Mouse (Mus musculus) CH12.LX (cell line): ENCODE data around the gene Macf1. TPM values are rescaled to one million over a fixed set of nuclear protein-coding genes. Genes with fewer than 3 reads are reported as not detected.

Experiments
- DNase-seq: peaks from one replicate; pipeline ENCODE4 v3.0.0-alpha.2; 2013; ENCODE audit errors: extremely low read depth
- H3K27ac ChIP-seq: 2 replicates; pipeline ENCODE4 v1.5.1; 2012; ENCODE audit warnings: low read depth, mild to moderate bottlenecking, control low read depth, moderate library complexity; ENCODE audit not compliant: insufficient read depth
- H3K27me3 ChIP-seq: replicated peaks from 2 replicates; pipeline ENCODE3; 2012; ENCODE audit warnings: inconsistent platforms
- H3K36me3 ChIP-seq, 2 experiments: replicated peaks in 1 of 2; 2 replicates each; pipeline versions ENCODE3 to v1.6.1; 2012; ENCODE audit warnings: inconsistent platforms in 1 of 2, low read length in 1 of 2, mild to moderate bottlenecking in 1 of 2, mixed read lengths in 1 of 2, moderate library complexity in 1 of 2; ENCODE audit not compliant: control insufficient read depth in 1 of 2, insufficient read depth in 1 of 2
- H3K4me1 ChIP-seq, 2 experiments: 2 replicates each; pipeline ENCODE4 v1.6.1; 2012; ENCODE audit warnings: inconsistent platforms in 1 of 2, moderate library complexity in 1 of 2; ENCODE audit not compliant: insufficient read depth in 2 of 2, control insufficient read depth in 1 of 2
- H3K4me2 ChIP-seq: 2 replicates; pipeline ENCODE4 v1.6.1; 2012; ENCODE audit warnings: low read depth, mild to moderate bottlenecking, control low read depth; ENCODE audit not compliant: poor library complexity, insufficient read depth, severe bottlenecking
- H3K4me3 ChIP-seq, 3 experiments: fragments of 150-350 bp in 1 of 3; sonication (generic) in 1 of 3; replicated peaks in 1 of 3; 2 replicates each; pipeline versions ENCODE3 to v1.5.1; 2011 to 2012; ENCODE audit warnings: low read depth in 2 of 3, low read length in 2 of 3, mild to moderate bottlenecking in 2 of 3, moderate library complexity in 2 of 3, control low read depth in 1 of 3, improper control_type of control experiment in 1 of 3, inconsistent platforms in 1 of 3, mixed read lengths in 1 of 3; ENCODE audit not compliant: poor library complexity in 1 of 3
- H3K79me2 ChIP-seq: replicated peaks from 2 replicates; pipeline ENCODE4 v1.6.1; 2012; ENCODE audit warnings: mild to moderate bottlenecking, moderate library complexity; ENCODE audit not compliant: control insufficient read depth, poor library complexity, insufficient read depth, severe bottlenecking; ENCODE audit errors: extremely low read depth
- H3K9ac ChIP-seq: 2 replicates; pipeline ENCODE4 v1.6.1; 2012; ENCODE audit warnings: low read depth, mild to moderate bottlenecking, control low read depth, moderate library complexity; ENCODE audit not compliant: insufficient read depth
- H3K9me3 ChIP-seq: replicated peaks from 2 replicates; pipeline ENCODE3; 2012; ENCODE audit warnings: low read length, inconsistent platforms, mixed read lengths
- CHD1 ChIP-seq: IDR thresholded peaks from 2 replicates; pipeline ENCODE4 v1.6.1; 2012; ENCODE audit warnings: low read depth, low read length, improper control_type of control experiment, inconsistent platforms
- CHD2 ChIP-seq: IDR thresholded peaks from 2 replicates; pipeline ENCODE4 v1.6.1; 2011; ENCODE audit warnings: low read length, improper control_type of control experiment
- CTCF ChIP-seq, 2 experiments: IDR thresholded peaks in 1 of 2; conservative IDR thresholded peaks in 1 of 2; 2 replicates each; pipeline ENCODE4 v1.5.1; 2011 to 2012; ENCODE audit warnings: low read depth in 2 of 2, low read length in 2 of 2, improper control_type of control experiment in 1 of 2, inconsistent platforms in 1 of 2, mild to moderate bottlenecking in 1 of 2, moderate library complexity in 1 of 2
- ELF1 ChIP-seq: IDR thresholded peaks from 2 replicates; pipeline ENCODE4 v1.6.1; 2014; ENCODE audit warnings: low read depth, mild to moderate bottlenecking, inconsistent platforms, low read length, improper control_type of control experiment
- GABPA ChIP-seq: IDR thresholded peaks from 2 replicates; pipeline ENCODE4 v1.6.1; 2012; ENCODE audit warnings: low read depth, low read length, improper control_type of control experiment, inconsistent platforms; ENCODE audit not compliant: insufficient replicate concordance
- IRF4 ChIP-seq: IDR thresholded peaks from 2 replicates; pipeline ENCODE4 v1.6.1; 2014; ENCODE audit warnings: low read depth, mild to moderate bottlenecking, inconsistent platforms, low read length, improper control_type of control experiment
- JUN ChIP-seq: IDR thresholded peaks from 2 replicates; pipeline ENCODE4 v1.6.1; 2011; ENCODE audit warnings: low read depth, mild to moderate bottlenecking, low read length, improper control_type of control experiment, moderate library complexity; ENCODE audit not compliant: insufficient read depth
- KAT2A ChIP-seq: IDR thresholded peaks from 2 replicates; pipeline ENCODE4 v1.6.1; 2012; ENCODE audit warnings: low read length, improper control_type of control experiment, inconsistent platforms; ENCODE audit not compliant: insufficient replicate concordance
- MAZ ChIP-seq: IDR thresholded peaks from 2 replicates; pipeline ENCODE4 v1.6.1; 2012; ENCODE audit warnings: low read depth, mild to moderate bottlenecking, inconsistent platforms, low read length, improper control_type of control experiment, moderate library complexity
- MXI1 ChIP-seq: IDR thresholded peaks from 2 replicates; pipeline ENCODE4 v1.6.1; 2011; ENCODE audit warnings: mild to moderate bottlenecking, low read depth, low read length, improper control_type of control experiment
- MYC ChIP-seq: IDR thresholded peaks from 2 replicates; pipeline ENCODE4 v1.6.1; 2011; ENCODE audit warnings: low read depth, mild to moderate bottlenecking, improper control_type of control experiment, low read length
- NELFE ChIP-seq: IDR thresholded peaks from 2 replicates; pipeline ENCODE4 v1.6.1; 2011; ENCODE audit warnings: low read depth, low read length, improper control_type of control experiment
- NRF1 ChIP-seq: IDR thresholded peaks from 2 replicates; pipeline ENCODE4 v1.6.1; 2014; ENCODE audit warnings: low read depth, mild to moderate bottlenecking, inconsistent platforms, low read length, improper control_type of control experiment, moderate library complexity
- PAX5 ChIP-seq: IDR thresholded peaks from 2 replicates; pipeline ENCODE4 v1.6.1; 2012; ENCODE audit warnings: low read length, inconsistent platforms, mixed read lengths
- RAD21 ChIP-seq: IDR thresholded peaks from 2 replicates; pipeline ENCODE4 v1.6.1; 2011; ENCODE audit warnings: low read depth, mild to moderate bottlenecking, low read length, improper control_type of control experiment, moderate library complexity
- SMC3 ChIP-seq: IDR thresholded peaks from 2 replicates; pipeline ENCODE4 v1.6.1; 2011; ENCODE audit warnings: low read depth, low read length, improper control_type of control experiment
- TCF12 ChIP-seq: IDR thresholded peaks from 2 replicates; pipeline ENCODE4 v1.6.1; 2014; ENCODE audit warnings: low read depth, mild to moderate bottlenecking, inconsistent platforms, low read length, improper control_type of control experiment
- USF1 ChIP-seq: IDR thresholded peaks from 2 replicates; pipeline ENCODE4 v1.6.1; 2014; ENCODE audit warnings: low read depth, mild to moderate bottlenecking, inconsistent platforms, low read length, improper control_type of control experiment
- ZNF384 ChIP-seq: IDR thresholded peaks from 2 replicates; pipeline ENCODE4 v1.6.1; 2012; ENCODE audit warnings: low read depth, low read length, improper control_type of control experiment, inconsistent platforms
- dilution Hi-C: fragments of 300-500 bp; cut with MboI; formaldehyde crosslinking; loops from 2 replicates; pipeline ENCODE4 v1.14.3; 2020; ENCODE audit warnings: low sequenced_read_pairs; ENCODE audit not compliant: extremely low pct_unique_long_range_greater_than_20kb, extremely low pct_ligation_motif_present
- in situ Hi-C: fragments of 300-500 bp; cut with MboI; formaldehyde crosslinking; loops from 3 replicates; pipeline ENCODE4 v1.14.3; 2019; ENCODE audit warnings: low sequenced_read_pairs, low pct_ligation_motif_present, low pct_unique_long_range_greater_than_20kb, mixed read lengths
- polyA plus RNA-seq: library from polyadenylated mRNA; unstranded; fragments of >175 nt; gene quantifications from 2 replicates; pipeline ENCODE4 v1.2.1, GENCODE M21; 2012; ENCODE audit warnings: low read depth; ENCODE audit not compliant: insufficient read length
- total RNA-seq, 2 experiments: library from RNA; depleted of rRNA; stranded (reverse); fragments of 300-350 nt in 1 of 2; fragments of >200 nt in 1 of 2; gene quantifications; 2 replicates each; pipeline ENCODE4 v1.2.3; 2012 to 2014

The Macf1 gene
- total and polyA plus RNA-seq, 3 experiments = 63.3 to 93.3 (median 77.8) TPM

GRCm38 (mm10) chr4:123342091-123342641 lies 342.0 kb downstream of the Macf1 start:
- Histone ChIP-seq H3K4me2 (peak overlapping the region; percentile 59), H3K4me1 (peaks cover 19 to 39% of the 10 kb centered on the region in 2 experiments), H3K79me2 (no peaks in the 10 kb centered on the region), H3K27ac (no peak overlapping the region), H3K4me3 (peak overlapping the region; percentile 52 to 75 (median 63)), H3K27me3 (peaks cover 14% of the 10 kb centered on the region), H3K9ac (no peak overlapping the region), H3K9me3 (no peaks in the 10 kb centered on the region), H3K36me3 (peaks cover 0 to 5% of the 10 kb centered on the region in 2 experiments)
- in situ Hi-C loops (loop anchor here (5.0 kb wide), 1 partner anchor 40 kb away; no protein-coding TSS in a partner anchor), dilution Hi-C loops (no loop called here)
- TF ChIP-seq GABPA = no peak
- 0 out of 2 replicates have a peak, but pooled peaks have one; percentile 29 for TF ChIP-seq MXI1
- no peak for DNase-seq

- dilution Hi-C loops = no loop called here
- Histone ChIP-seq H3K79me2 (no peaks in the 10 kb centered on the region), H3K27ac (no peak overlapping the region), H3K36me3 (no peaks in the 10 kb centered on the region), H3K4me2 (0 out of 2 replicates have a peak overlapping the region, but pooled peaks have one; percentile 41), H3K4me1 (peaks cover 19 to 48% of the 10 kb centered on the region in 2 experiments), H3K27me3 (peaks cover 14% of the 10 kb centered on the region), H3K9ac (no peak overlapping the region), H3K4me3 (no peak overlapping the region), H3K9me3 (no peaks in the 10 kb centered on the region)
- in situ Hi-C loops = loop anchor here (5.0 kb wide), 1 partner anchor 38 kb away; no protein-coding TSS in a partner anchor
- peak; percentile 62 for DNase-seq
- no peak for TF ChIP-seq USF1
- TF ChIP-seq TCF12 = no peak
- peak; percentile 18 for TF ChIP-seq RAD21
- 0 out of 2 replicates have a peak, but pooled peaks have one; percentile 16 for TF ChIP-seq IRF4
- TF ChIP-seq CTCF (conservative IDR thresholded peaks at IDR 0.05 in 1 of 2, IDR thresholded peaks at IDR 0.05 in 1 of 2; ENCODE audit: low read depth in 2 of 2, low read length in 2 of 2) = peak in 1 of 2 experiments; percentile 22; a peak in 2 of 4 replicates
Measured at GRCm38 (mm10) chr4:123340232-123340631, 343.9 kb downstream of the Macf1 start.

GRCm38 (mm10) chr4:123337693-123338092 lies 346.5 kb downstream of the Macf1 start:
- Histone ChIP-seq H3K36me3 (no peaks in the 10 kb centered on the region), H3K9me3 (peaks cover 4% of the 10 kb centered on the region), H3K4me3 (no peak overlapping the region), H3K79me2 (no peaks in the 10 kb centered on the region), H3K4me1 (peaks cover 19 to 39% of the 10 kb centered on the region in 2 experiments), H3K27me3 (peaks cover 14% of the 10 kb centered on the region), H3K4me2 (no peak overlapping the region), H3K27ac (no peak overlapping the region), H3K9ac (no peak overlapping the region)
- in situ Hi-C loops (no loop called here), dilution Hi-C loops (no loop called here)
- DNase-seq = no peak
- TF ChIP-seq MXI1 = no peak
- no peak for TF ChIP-seq NRF1
- no peak for TF ChIP-seq USF1
- TF ChIP-seq SMC3 = no peak
- no peak for TF ChIP-seq CHD1
- TF ChIP-seq JUN = no peak
- TF ChIP-seq NELFE = no peak
- no peak for TF ChIP-seq PAX5
- no peak for TF ChIP-seq ELF1
- TF ChIP-seq MAZ = no peak
- no peak for TF ChIP-seq ZNF384
- no peak for TF ChIP-seq KAT2A
- TF ChIP-seq MYC = no peak
- no peak for TF ChIP-seq CHD2
- TF ChIP-seq, all 38 proteins: peak for 0
